Mouse (Mus musculus): ENCODE data around the gene Chil1. TPM values are rescaled to one million over a fixed set of nuclear protein-coding genes. Genes with fewer than 3 reads are reported as not detected.

Chil1 gene
- polyA plus RNA-seq, 1 experiment from 2014 or later, result 0.90 TPM

- Histone ChIP-seq H3K27me3 (ENCODE audit: low read depth, poor library complexity, severe bottlenecking) (peaks cover 21% of the 10 kb centered on the region), H3K4me3 (no peak overlapping the region), H3K27ac (replicated peaks) (no peak overlapping the region), H3K9me3 (replicated peaks) (no peaks in the 10 kb centered on the region; the same call in 1 of the 2 replicates), H3K4me1 (peaks cover 22% of the 10 kb centered on the region), H3K36me3 (no peaks in the 10 kb centered on the region)
- DNase-seq (ENCODE audit: low spot score), result no peak
- WGBS, result 92% methylated on average over 3 of the region's 3 CpGs
Observed at GRCm38 (mm10) chr1:134160404-134160803, 21.6 kb upstream of the Chil1 start.

- Histone ChIP-seq H3K36me3 (no peaks in the 10 kb centered on the region), H3K27ac (replicated peaks) (no peak overlapping the region), H3K9me3 (replicated peaks) (no peaks in the 10 kb centered on the region; the same call in 1 of the 2 replicates), H3K4me1 (peaks cover 22% of the 10 kb centered on the region), H3K4me3 (no peak overlapping the region), H3K27me3 (ENCODE audit: low read depth, poor library complexity, severe bottlenecking) (peaks cover 21% of the 10 kb centered on the region)
- WGBS, result 79% methylated on average over 6 of the region's 6 CpGs
- DNase-seq (ENCODE audit: low spot score), result no peak
Observed at GRCm38 (mm10) chr1:134161399-134161798, 20.6 kb upstream of the Chil1 start.

GRCm38 (mm10) chr1:134162510-134163225, 19.3 kb upstream of the Chil1 start:
- Histone ChIP-seq H3K27me3 (ENCODE audit: low read depth, poor library complexity, severe bottlenecking) (peaks cover 21% of the 10 kb centered on the region), H3K4me1 (peaks cover 22% of the 10 kb centered on the region), H3K9me3 (replicated peaks) (no peaks in the 10 kb centered on the region; the same call in 1 of the 2 replicates), H3K4me3 (no peak overlapping the region), H3K36me3 (no peaks in the 10 kb centered on the region), H3K27ac (replicated peaks) (no peak overlapping the region)
- WGBS, result 84% methylated on average over 6 of the region's 6 CpGs
- no peak for DNase-seq (ENCODE audit: low spot score)

GRCm38 (mm10) chr1:134163476-134163875, 18.5 kb upstream of the Chil1 start:
- 93% methylated on average over 7 of the region's 7 CpGs for WGBS
- H3K27me3 ChIP-seq (ENCODE audit: low read depth, poor library complexity, severe bottlenecking), result peaks cover 21% of the 10 kb centered on the region
- H3K4me3 ChIP-seq, result no peak overlapping the region
- no peak overlapping the region for H3K27ac ChIP-seq (replicated peaks)
- H3K36me3 ChIP-seq, result no peaks in the 10 kb centered on the region
- H3K9me3 ChIP-seq (replicated peaks), result no peaks in the 10 kb centered on the region; the same call in 1 of the 2 replicates
- peaks cover 25% of the 10 kb centered on the region for H3K4me1 ChIP-seq
- DNase-seq (ENCODE audit: low spot score), result no peak

GRCm38 (mm10) chr1:134164454-134164853, 17.5 kb upstream of the Chil1 start:
- H3K4me1 ChIP-seq, result peaks cover 25% of the 10 kb centered on the region
- no peak overlapping the region for H3K4me3 ChIP-seq
- DNase-seq (ENCODE audit: low spot score), result no peak
- no peak overlapping the region for H3K27ac ChIP-seq (replicated peaks)
- no peaks in the 10 kb centered on the region for H3K36me3 ChIP-seq
- WGBS, result 70% methylated on average over 4 of the region's 4 CpGs
- H3K9me3 ChIP-seq (replicated peaks), result no peaks in the 10 kb centered on the region; the same call in 1 of the 2 replicates
- H3K27me3 ChIP-seq (ENCODE audit: low read depth, poor library complexity, severe bottlenecking), result peaks cover 19% of the 10 kb centered on the region

- DNase-seq (ENCODE audit: low spot score), result no peak
- H3K27ac ChIP-seq (replicated peaks), result no peak overlapping the region
- no peak overlapping the region for H3K4me3 ChIP-seq
- peaks cover 17% of the 10 kb centered on the region for H3K4me1 ChIP-seq
- WGBS, result 93% methylated on average over 3 of the region's 3 CpGs
- H3K9me3 ChIP-seq (replicated peaks), result no peaks in the 10 kb centered on the region; the same call in 1 of the 2 replicates
- H3K27me3 ChIP-seq (ENCODE audit: low read depth, poor library complexity, severe bottlenecking), result no peaks in the 10 kb centered on the region
- no peaks in the 10 kb centered on the region for H3K36me3 ChIP-seq
Observed at GRCm38 (mm10) chr1:134166547-134166946, 15.4 kb upstream of the Chil1 start.

- H3K9me3 ChIP-seq (replicated peaks), result no peaks in the 10 kb centered on the region; the same call in 1 of the 2 replicates
- no peak for DNase-seq (ENCODE audit: low spot score)
- peaks cover 12% of the 10 kb centered on the region for H3K4me1 ChIP-seq
- H3K27ac ChIP-seq (replicated peaks), result no peak overlapping the region
- no peak overlapping the region for H3K4me3 ChIP-seq
- WGBS, result 52% methylated on average over 14 of the region's 14 CpGs
- H3K36me3 ChIP-seq, result no peaks in the 10 kb centered on the region
- H3K27me3 ChIP-seq (ENCODE audit: low read depth, poor library complexity, severe bottlenecking), result no peaks in the 10 kb centered on the region
Observed at GRCm38 (mm10) chr1:134167416-134168305, 14.3 kb upstream of the Chil1 start.

- Histone ChIP-seq H3K4me1 (peaks cover 16% of the 10 kb centered on the region), H3K4me3 (no peak overlapping the region), H3K27me3 (ENCODE audit: low read depth, poor library complexity, severe bottlenecking) (no peaks in the 10 kb centered on the region), H3K9me3 (replicated peaks) (no peaks in the 10 kb centered on the region; the same call in 1 of the 2 replicates), H3K36me3 (no peaks in the 10 kb centered on the region), H3K27ac (replicated peaks) (no peak overlapping the region)
- no peak for DNase-seq (ENCODE audit: low spot score)
- WGBS, result 91% methylated on average over 3 of the region's 3 CpGs
Observed at GRCm38 (mm10) chr1:134168567-134168966, 13.4 kb upstream of the Chil1 start.

- H3K9me3 ChIP-seq (replicated peaks), result no peaks in the 10 kb centered on the region; the same call in 1 of the 2 replicates
- WGBS, result 90% methylated on average over 8 of the region's 8 CpGs
- no peak for DNase-seq (ENCODE audit: low spot score)
- H3K4me3 ChIP-seq, result no peak overlapping the region
- H3K27ac ChIP-seq (replicated peaks), result no peak overlapping the region
- peaks cover 13% of the 10 kb centered on the region for H3K4me1 ChIP-seq
- no peaks in the 10 kb centered on the region for H3K27me3 ChIP-seq (ENCODE audit: low read depth, poor library complexity, severe bottlenecking)
- no peaks in the 10 kb centered on the region for H3K36me3 ChIP-seq
Observed at GRCm38 (mm10) chr1:134168985-134169697, 12.8 kb upstream of the Chil1 start.

GRCm38 (mm10) chr1:134173081-134173480, 8.9 kb upstream of the Chil1 start:
- no peaks in the 10 kb centered on the region; the same call in 1 of the 2 replicates for H3K9me3 ChIP-seq (replicated peaks)
- H3K4me1 ChIP-seq, result peaks cover 4% of the 10 kb centered on the region; the same call in 1 of the 2 replicates
- H3K27me3 ChIP-seq (ENCODE audit: low read depth, poor library complexity, severe bottlenecking), result peaks cover 6% of the 10 kb centered on the region; the same call in 1 of the 2 replicates
- H3K4me3 ChIP-seq, result no peak overlapping the region
- H3K27ac ChIP-seq (replicated peaks), result no peak overlapping the region
- DNase-seq (ENCODE audit: low spot score), result no peak
- H3K36me3 ChIP-seq, result no peaks in the 10 kb centered on the region
- WGBS, result 65% methylated on average over 7 of the region's 7 CpGs

- DNase-seq (ENCODE audit: low spot score), result no peak
- Histone ChIP-seq H3K27ac (replicated peaks) (no peak overlapping the region), H3K27me3 (ENCODE audit: low read depth, poor library complexity, severe bottlenecking) (peaks cover 16% of the 10 kb centered on the region), H3K4me1 (0 out of 2 replicates have a peak, but pooled peaks cover 6% of the 10 kb centered on the region), H3K36me3 (no peaks in the 10 kb centered on the region), H3K9me3 (replicated peaks) (no peaks in the 10 kb centered on the region), H3K4me3 (no peak overlapping the region)
- 88% methylated on average over 5 of the region's 5 CpGs for WGBS
Observed at GRCm38 (mm10) chr1:134177976-134178375, 4.0 kb upstream of the Chil1 start.

GRCm38 (mm10) chr1:134184089-134184488, 2.1 kb downstream of the Chil1 start:
- Histone ChIP-seq H3K9me3 (replicated peaks) (no peaks in the 10 kb centered on the region), H3K27me3 (ENCODE audit: low read depth, poor library complexity, severe bottlenecking) (peaks cover 18% of the 10 kb centered on the region), H3K4me3 (no peak overlapping the region), H3K27ac (replicated peaks) (no peak overlapping the region), H3K4me1 (peaks cover 9% of the 10 kb centered on the region), H3K36me3 (no peaks in the 10 kb centered on the region)
- WGBS, result 87% methylated on average over 3 of the region's 4 CpGs
- no peak for DNase-seq (ENCODE audit: low spot score)

All from midbrain, embryonic 10.5 days (tissue).